Comparison of ENCODE assay signal across 21 mouse cellular contexts in the genomic region with DNA sequence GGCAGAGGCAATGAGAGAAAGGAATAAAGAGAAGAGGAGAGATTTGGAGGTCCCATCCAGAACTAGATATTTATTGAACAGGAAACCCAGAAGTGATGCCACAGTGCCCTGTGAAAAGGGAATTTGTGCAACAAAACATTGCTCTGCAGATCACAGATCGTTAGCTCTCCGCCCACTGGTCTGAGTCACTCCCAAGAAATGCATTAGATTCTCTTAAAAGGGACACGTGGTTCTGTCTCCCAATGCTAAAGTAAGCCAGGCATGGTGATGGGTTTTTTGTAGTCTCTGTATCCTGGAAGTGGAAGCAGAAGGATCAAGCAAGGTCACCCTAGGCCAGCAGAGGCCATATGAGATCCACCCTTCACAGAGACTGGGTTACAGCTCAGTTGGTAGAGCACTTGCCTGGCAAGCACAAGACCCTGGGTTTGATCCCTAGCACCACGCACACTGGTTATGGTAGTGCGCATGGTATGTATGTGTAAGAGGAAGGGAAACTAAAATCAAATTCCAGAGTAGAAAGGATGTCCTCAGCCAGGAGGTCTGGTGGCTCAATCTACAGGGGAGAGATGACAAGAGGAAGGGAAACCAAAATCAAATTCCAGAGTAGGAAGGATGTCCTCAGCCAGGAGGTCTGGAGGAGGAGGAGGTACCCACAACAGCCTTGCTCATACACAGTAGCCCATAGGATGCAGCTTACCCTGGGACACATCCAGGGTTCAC.
DNase-seq lines count a peak whose midpoint lies in the region; ATAC-seq and TF ChIP-seq lines count a peak whose summit lies in the region.
"Had no signal": no experiment of that assay in that cellular context is flagged by ENCODE, and none has a peak within 500 bp of the region (broad histone marks: within the 10 kb centered on the region; RNA-seq: fewer than 3 reads in every experiment).

No protein-coding gene starts in this region.

- H3K4me3 ChIP-seq in stomach, postnatal 0 days (ENCODE audit: low read depth, low read length), result no peak overlapping the region
- no peak overlapping the region for H3K4me3 ChIP-seq in forebrain, embryonic 11.5 days (ENCODE audit: low read depth, low read length)
- H3K4me3 ChIP-seq: forebrain, embryonic 10.5 days; heart, embryonic 13.5 days; hindbrain, embryonic 13.5 days; midbrain, embryonic 15.5 days had no signal

- no peak for TF ChIP-seq EP300 in stomach, postnatal 0 days (optimal IDR thresholded peaks at IDR 0.05)

- H3K27me3 ChIP-seq in stomach, postnatal 0 days (ENCODE audit: control insufficient read depth, insufficient read depth, low read length), result no peaks in the 10 kb centered on the region
- H3K27me3 ChIP-seq in forebrain, embryonic 11.5 days (ENCODE audit: control insufficient read depth, insufficient read depth, low read length), result no peaks in the 10 kb centered on the region
- H3K27me3 ChIP-seq: heart, embryonic 13.5 days; hindbrain, embryonic 13.5 days; midbrain, embryonic 15.5 days had no signal

- DNase-seq in frontal cortex, postnatal 10 days (ENCODE audit: low spot score in 2 of 2), result no peak
- DNase-seq in urinary bladder, postnatal 14 days (ENCODE audit: low spot score), result peak; percentile 16
- DNase-seq in urinary bladder, adult 18-20 months (ENCODE audit: low spot score in 2 of 2), result no peak
- peak; percentile 31 for DNase-seq in fibroblast of lung, adult 2 months (ENCODE audit: low read depth)
- no peak for DNase-seq in stomach, postnatal 0 days (ENCODE audit: low spot score)
- no peak for DNase-seq in forebrain, embryonic 11.5 days (ENCODE audit: low spot score)
- DNase-seq: cerebellum, adult 18-20 months; cerebellum, postnatal 25 days; embryo, embryonic 11 days; gastrocnemius, postnatal 10 days; kidney, adult 9 months; kidney, postnatal 4 days; lung, postnatal 10 days; spleen, adult 18-20 months; thymus, adult 2 months had no signal

- H3K27ac ChIP-seq in stomach, postnatal 0 days (replicated peaks), result no peak overlapping the region
- no peak overlapping the region for H3K27ac ChIP-seq in forebrain, embryonic 11.5 days (ENCODE audit: low read depth, low read length)
- H3K27ac ChIP-seq: forebrain, embryonic 10.5 days; heart, embryonic 13.5 days; hindbrain, embryonic 13.5 days; liver, embryonic 14.5 days; midbrain, embryonic 15.5 days had no signal

- 73% methylated on average over 5 of the region's 5 CpGs for WGBS in stomach, postnatal 0 days
- 81% methylated on average over 5 of the region's 5 CpGs for WGBS in forebrain, embryonic 11.5 days

- H3K9me3 ChIP-seq in stomach, postnatal 0 days (ENCODE audit: control insufficient read depth, low read length), result no peaks in the 10 kb centered on the region
- H3K9me3 ChIP-seq in forebrain, embryonic 11.5 days (ENCODE audit: control insufficient read depth, low read length), result no peaks in the 10 kb centered on the region
- H3K9me3 ChIP-seq: forebrain, embryonic 10.5 days; heart, embryonic 13.5 days; hindbrain, embryonic 13.5 days had no signal

- no peaks in the 10 kb centered on the region for H3K4me1 ChIP-seq in stomach, postnatal 0 days (replicated peaks; ENCODE audit: control insufficient read depth, insufficient read depth)
- no peaks in the 10 kb centered on the region for H3K4me1 ChIP-seq in forebrain, embryonic 11.5 days (replicated peaks; ENCODE audit: control insufficient read depth, insufficient read depth, low read length)
- H3K4me1 ChIP-seq: forebrain, embryonic 10.5 days; hindbrain, embryonic 13.5 days; midbrain, embryonic 15.5 days had no signal

- H3K9ac ChIP-seq in stomach, postnatal 0 days (ENCODE audit: low read length), result no peak overlapping the region
- H3K9ac ChIP-seq in forebrain, embryonic 11.5 days (ENCODE audit: low read length), result no peak overlapping the region
- H3K9ac ChIP-seq: heart, embryonic 13.5 days; hindbrain, embryonic 13.5 days; liver, embryonic 14.5 days; midbrain, embryonic 15.5 days had no signal

- no peak overlapping the region for H3K4me2 ChIP-seq in stomach, postnatal 0 days (replicated peaks; ENCODE audit: low read depth)
- H3K4me2 ChIP-seq in forebrain, embryonic 11.5 days (ENCODE audit: low read depth, low read length, severe bottlenecking), result no peak overlapping the region
- H3K4me2 ChIP-seq: heart, embryonic 13.5 days; hindbrain, embryonic 13.5 days; midbrain, embryonic 15.5 days had no signal

- peak; percentile 75 for ATAC-seq in frontal cortex, adult (ENCODE audit: low TSS enrichment)
- no peak for ATAC-seq in stomach, postnatal 0 days (ENCODE audit: low FRiP score, low TSS enrichment)
- no peak for ATAC-seq in forebrain, embryonic 11.5 days (replicated peaks; ENCODE audit: low FRiP score)
- ATAC-seq: midbrain, embryonic 15.5 days had no signal

- no peaks in the 10 kb centered on the region for H3K36me3 ChIP-seq in stomach, postnatal 0 days (ENCODE audit: control insufficient read depth, insufficient read depth, low read length)
- no peaks in the 10 kb centered on the region for H3K36me3 ChIP-seq in forebrain, embryonic 11.5 days (ENCODE audit: control insufficient read depth, insufficient read depth, low read length)
- H3K36me3 ChIP-seq: forebrain, embryonic 10.5 days had no signal

- no peak for TF ChIP-seq CTCF in stomach, postnatal 0 days (IDR thresholded peaks at IDR 0.05; ENCODE audit: low read depth)

Comparison
In these comparisons a context has a peak if more than half of its experiments do, and no peak if none do; other contexts are left out.
1. DNase-seq: peak in urinary bladder, postnatal 14 days (single experiment) and fibroblast of lung, adult 2 months (single experiment); none in frontal cortex, postnatal 10 days (0 of 2), urinary bladder, adult 18-20 months (0 of 2), stomach, postnatal 0 days (single experiment) and forebrain, embryonic 11.5 days (single experiment).